Mouse (Mus musculus): ENCODE data around the gene Senp7. TPM values are rescaled to one million over a fixed set of nuclear protein-coding genes. Genes with fewer than 3 reads are reported as not detected.
"Not testable (repeated sequence)": the region's sequence is repeated elsewhere in the genome, so short reads cannot be mapped to it uniquely, and the experiment has no call there.

The Senp7 gene
- total RNA-seq, 1 experiment from 2014 or later = 26.1 TPM

DNA sequence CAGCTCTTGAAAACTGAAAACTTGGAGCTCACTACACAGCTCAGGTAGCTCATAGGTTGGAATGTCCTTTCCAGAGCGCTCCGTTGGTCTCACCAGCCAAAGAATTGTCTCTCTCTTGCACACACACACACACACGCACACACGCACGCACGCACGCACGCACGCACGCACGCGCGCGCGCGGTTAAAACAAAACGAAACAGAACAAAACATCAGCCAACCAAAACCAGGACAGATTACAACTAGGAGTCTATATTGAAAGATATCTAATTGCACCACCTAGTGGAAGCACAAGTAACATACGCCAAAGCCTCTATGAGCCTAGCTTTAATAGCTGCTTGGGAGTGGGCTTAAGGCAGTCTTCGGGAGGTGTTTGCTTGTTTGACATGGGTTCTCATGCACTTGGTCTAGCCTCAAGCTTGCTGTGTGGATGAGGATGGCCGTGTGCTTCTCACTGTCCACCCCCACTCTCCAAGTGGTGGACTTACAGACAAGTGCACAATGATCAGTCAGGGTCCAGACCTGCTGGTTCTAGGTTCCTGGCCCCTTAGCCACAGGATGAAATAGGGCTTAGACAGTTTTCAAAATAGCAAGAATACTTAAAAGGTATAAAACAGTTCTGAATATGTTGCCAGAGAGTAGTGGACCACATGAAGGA, 16.3 kb downstream of the Senp7 start:
- peak; percentile 96 for ATAC-seq (replicated peaks; ENCODE audit: low read depth, poor library complexity, severe bottlenecking)

DNA sequence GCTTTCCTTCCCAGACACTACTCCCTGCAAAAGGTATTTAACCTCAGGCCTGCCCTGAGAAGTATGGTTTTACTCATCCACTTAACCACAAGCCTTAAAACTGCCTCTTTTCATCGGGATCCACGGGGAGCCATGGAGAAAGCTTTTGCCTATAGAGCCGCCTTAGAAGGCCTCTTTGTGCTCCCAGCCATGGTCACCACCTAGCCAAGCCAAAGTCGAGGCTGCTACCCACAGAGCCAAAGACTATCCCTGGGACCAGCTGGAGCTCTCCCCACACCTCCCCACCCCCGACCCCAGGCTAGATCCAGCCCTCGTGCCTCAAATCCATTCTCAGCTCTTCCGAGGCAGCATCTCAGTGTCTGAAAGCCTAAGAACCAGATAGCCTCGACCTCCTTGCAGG, 18.0 kb downstream of the Senp7 start:
- no peak for ATAC-seq (replicated peaks; ENCODE audit: low read depth, poor library complexity, severe bottlenecking)

DNA sequence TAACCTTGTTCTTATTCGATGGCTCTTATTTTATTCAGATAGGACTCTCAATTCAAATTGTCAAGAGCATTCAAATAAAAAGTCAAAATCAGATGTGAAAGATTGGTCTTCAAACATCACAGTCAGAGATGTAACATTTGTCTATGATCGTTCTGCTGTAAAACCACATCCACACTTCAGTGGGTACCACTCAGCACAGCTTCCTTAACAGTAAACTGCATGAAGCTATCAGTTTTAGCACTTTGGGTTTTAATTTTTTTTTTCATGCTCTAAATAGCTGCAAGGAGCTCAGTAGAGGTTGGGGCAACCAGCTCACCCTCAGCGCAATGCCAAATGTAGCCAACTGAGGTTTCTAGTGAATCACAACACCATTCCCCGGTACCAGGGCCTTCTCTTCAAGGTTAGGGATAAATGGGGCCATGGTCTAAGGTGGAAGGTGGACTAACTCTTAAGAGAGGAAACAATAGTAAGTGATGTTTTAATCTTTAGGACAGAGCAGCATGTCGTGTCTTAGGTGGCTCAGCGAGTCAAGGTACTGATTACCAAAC, 20.5 kb downstream of the Senp7 start:
- no peak for ATAC-seq (replicated peaks; ENCODE audit: low read depth, poor library complexity, severe bottlenecking)

DNA sequence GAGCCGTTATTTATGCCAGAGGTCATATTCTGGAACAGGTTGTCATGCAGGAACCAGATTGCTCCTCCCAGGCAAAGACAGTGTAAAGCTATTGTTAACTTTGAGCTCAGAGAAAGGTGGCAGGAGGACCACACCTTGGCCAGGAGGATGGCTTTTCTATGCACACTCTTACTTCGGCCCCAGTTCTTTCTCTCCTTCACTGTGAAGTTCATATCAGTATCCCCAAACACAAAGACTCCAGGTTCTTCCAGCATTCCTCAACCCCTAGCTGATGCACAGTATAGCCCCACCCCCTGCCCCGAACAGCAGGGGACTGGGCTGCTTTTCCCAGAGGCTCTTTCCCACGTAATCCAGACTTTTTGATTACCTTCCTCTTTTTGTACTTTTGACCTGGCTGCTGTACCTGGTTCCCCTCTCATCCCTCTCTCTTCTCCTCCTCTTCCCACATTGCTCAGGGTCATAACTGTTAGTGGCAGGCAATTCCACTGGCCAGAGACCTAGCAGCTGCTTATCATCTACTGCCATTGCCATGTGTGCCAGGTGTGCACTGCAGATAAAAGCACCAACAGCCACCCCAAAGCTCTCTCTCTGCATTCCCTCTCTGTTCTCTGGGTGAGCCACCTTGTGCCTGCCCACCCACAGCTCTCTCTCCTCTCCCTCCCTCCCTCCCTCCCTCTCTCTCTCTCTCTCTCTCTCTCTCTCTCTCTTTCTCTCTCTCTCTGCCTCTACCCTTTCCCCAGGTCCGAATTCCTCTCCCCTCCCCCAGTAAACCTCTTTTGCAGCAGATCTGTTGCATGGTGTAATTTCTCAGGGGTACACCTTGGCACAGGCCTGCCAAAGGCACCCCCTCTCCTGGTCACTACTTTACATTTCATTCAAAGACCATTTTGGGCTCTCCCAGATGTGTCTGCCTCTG, 23.4 kb downstream of the Senp7 start:
- ATAC-seq (replicated peaks; ENCODE audit: low read depth, poor library complexity, severe bottlenecking) = peak; percentile 60

DNA sequence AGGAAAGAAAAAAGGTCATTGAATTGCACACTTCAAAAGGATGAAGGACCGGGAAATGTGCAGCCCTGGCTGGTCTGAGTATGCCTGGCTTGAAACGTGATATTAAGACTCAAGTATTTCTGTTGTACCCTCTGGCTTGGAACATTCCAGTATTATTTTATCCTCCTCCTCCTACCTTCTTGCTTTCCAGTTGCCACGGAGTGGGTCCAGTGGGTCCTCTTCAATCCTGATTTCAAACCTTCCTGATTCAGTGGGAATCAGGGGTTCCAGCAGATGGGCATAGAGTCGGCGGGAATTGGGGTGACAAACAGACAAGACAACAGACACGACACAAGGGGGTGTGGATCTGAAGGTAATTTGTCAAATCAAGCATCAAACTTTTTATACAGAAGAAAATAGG, 24.4 kb downstream of the Senp7 start:
- ATAC-seq (replicated peaks; ENCODE audit: low read depth, poor library complexity, severe bottlenecking) = no peak

DNA sequence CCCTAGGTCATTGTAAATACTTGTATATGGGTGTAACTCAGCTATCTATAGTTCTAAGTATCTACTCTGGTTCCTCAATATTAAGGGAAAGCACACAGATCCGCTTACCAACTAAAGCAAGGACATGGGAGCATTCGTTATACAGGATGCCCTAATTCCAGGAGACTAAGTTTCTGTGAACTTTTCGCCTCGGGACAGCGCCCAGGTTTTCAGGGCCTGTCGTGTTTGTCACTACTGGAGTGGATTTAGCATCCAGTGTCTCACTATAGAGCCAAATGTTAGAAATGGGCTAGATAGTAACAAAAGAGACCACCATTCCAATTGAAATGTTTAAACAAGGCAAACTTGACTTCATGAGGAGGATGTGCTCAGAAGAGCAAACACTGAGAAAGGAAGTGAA, 25.0 kb downstream of the Senp7 start:
- ATAC-seq (replicated peaks; ENCODE audit: low read depth, poor library complexity, severe bottlenecking) = not testable (repeated sequence)

DNA sequence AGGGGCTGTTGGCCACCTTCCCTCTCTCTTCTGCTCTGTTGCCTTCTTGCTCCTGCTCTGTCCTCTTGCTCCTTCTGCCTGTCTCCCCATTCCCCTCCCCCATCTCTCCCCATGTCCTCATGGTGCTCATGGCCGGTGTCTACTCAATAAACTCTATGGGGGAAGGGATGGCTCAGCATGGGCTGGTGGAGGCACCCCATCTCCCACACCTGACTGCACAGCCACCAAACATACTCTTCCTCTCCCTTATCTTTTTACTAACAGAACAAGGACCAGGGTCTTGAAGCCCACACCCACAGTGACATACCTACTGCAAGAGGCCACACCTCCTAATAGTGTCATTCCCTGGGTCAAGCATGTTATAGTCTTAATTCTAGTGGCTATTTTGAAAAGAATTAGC, 26.0 kb downstream of the Senp7 start:
- ATAC-seq (replicated peaks; ENCODE audit: low read depth, poor library complexity, severe bottlenecking) = no peak

DNA sequence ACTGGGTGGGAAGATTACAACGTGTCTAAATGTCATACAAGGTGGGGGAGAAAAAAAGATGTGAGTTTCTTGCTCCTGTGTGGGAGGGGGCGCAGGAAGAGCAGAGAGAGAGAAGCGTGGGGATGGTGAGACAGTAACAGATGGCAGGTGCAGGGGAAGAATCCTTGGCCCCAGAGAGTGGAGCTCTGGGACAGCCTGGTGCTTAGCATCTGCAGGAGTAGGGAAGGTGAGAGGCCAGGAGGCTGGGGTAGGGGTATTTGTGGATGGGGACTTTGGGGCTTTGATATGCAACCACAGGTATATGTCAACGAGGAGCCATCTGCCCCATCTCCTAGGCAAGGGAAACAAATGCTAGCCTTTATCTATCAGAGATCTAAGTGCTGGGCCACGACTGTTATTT, 26.4 kb downstream of the Senp7 start:
- ATAC-seq (replicated peaks; ENCODE audit: low read depth, poor library complexity, severe bottlenecking) = no peak

DNA sequence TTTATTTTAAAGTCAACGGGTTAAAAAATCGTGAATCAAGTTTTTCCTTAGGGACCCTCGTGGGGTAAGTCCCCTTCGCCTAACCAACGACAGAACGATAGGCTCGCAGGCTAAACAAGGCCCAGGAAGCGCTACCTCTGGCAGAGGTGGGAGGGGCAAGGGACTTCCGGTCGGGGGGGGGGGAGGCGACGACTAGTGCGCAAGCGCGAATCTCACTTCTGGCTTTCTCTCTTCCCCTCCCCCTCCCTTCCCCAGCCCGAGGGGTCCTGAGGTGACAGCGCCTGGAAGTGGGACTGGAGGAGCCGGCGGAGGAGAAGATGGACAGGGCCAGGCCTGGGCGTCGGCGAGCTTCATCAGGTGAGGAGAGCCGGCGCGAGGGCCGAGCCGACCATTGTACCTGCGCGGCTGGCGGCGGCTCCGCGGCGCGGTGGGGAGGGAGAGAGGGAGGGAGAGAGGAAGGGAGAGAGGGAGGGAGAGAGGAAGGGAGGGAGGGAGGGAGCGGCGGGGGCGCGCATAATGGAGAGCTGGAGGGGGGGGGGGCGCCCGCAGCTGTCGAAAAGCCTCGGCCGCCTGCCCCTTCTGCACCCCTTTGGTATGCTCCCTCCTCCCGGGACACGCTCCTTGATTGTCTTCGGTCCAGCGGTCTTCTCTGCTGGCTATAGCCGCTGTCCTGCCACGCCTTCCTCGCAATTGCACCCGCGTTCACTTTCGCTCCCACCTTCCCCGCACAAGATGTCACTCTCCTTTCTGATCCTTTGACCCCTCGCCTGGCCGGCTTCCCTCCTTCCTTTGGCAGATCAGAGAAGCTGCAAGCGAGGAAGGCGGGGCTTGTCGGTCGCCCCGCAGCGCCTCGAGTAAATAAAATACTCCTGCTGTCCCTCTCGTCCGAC, 27.3 kb downstream of the Senp7 start:
- peak; percentile 76 for ATAC-seq (replicated peaks; ENCODE audit: low read depth, poor library complexity, severe bottlenecking)

DNA sequence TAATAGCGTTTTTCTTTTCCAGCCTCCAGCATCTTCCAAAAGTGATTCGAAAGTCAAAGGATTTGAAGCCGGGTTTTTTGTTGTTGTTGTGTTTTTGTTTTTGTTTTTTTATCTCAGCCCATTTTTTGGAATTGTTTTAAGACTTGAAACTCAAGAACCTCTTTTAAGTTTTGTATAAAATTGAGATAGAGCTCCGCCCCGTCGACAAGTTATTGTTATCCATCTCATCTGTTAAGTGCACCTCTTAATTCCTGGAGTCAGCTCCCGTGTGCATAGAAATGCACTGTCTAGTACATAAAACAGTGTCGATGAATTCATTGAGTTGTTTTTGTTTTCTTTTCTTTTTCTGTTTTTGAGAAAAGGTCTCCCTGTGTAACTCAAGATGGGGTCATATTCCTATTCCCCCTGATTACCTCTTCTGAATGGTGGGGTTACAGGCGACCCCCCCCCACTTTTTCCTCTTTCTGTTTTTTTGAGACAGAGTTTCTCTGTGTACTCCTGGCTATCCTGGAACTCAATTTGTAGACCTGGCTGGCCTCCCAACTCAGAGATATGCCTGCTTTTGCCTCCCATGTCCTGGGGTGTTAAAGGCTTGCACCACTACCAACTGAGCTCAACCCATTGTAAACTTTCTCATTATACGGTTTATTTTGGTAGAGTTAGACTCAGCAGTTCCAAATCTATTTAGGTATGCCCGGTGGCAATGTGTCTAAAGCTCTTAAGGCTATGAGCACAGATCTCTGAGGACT, 28.2 kb downstream of the Senp7 start:
- ATAC-seq (replicated peaks; ENCODE audit: low read depth, poor library complexity, severe bottlenecking) = no peak

DNA sequence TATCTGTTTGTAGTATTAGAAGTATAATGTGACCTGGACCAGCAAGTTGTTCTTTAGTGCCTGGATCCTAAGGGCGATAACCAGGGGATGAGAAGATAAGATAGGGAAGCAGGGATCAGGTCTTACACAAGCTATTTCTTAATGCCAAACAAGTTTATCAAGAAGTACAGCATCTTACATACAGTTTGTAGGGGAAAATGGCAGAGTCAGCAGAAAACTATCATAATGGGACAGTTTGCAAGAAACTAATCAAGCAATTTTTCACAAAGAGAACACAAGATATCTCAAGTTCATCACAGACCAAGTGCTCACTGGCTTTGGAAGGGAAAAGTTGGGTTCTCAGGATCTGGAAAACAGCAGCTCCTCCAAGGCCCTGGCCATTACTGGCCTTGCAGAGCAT, 31.3 kb downstream of the Senp7 start:
- no peak for ATAC-seq (replicated peaks; ENCODE audit: low read depth, poor library complexity, severe bottlenecking)

DNA sequence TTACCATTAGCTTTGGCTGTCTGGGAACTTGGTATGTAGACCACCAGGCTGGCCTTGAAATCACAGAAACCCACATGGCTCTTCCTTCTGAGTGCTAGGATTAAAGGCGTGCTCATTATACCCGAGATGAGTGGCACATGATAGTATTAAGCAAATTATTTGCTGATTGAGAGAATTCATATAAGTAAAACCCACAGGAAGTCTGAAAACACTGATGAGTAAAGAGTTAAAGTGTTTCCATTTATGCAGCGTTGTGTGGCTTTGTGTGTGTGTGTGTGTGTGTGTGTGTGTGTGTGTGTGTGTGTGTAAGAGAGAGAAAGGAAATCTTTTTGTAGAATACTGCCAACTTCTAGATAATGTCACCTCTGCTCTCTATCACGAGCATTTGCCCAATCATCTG, 33.6 kb downstream of the Senp7 start:
- no peak for ATAC-seq (replicated peaks; ENCODE audit: low read depth, poor library complexity, severe bottlenecking)

DNA sequence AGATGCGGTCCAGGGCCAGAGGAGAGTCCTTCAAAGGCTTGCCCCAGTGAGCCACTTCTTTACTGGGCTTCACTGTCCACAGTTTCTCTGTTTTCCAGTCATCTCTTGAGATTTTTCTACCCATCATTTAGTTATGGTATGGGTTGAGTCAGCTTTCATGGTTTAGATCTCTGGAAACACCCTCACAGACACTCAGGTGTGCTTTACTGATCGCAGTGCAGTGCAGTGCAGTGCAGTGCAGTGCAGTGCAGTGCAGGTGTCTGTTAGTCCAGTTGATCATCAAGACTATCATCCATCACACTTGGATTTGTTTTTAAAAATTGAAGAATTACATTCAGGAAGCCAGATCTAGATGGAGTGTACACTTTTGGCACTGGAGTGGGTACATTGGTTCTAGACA, 38.2 kb downstream of the Senp7 start:
- no peak for ATAC-seq (replicated peaks; ENCODE audit: low read depth, poor library complexity, severe bottlenecking)

DNA sequence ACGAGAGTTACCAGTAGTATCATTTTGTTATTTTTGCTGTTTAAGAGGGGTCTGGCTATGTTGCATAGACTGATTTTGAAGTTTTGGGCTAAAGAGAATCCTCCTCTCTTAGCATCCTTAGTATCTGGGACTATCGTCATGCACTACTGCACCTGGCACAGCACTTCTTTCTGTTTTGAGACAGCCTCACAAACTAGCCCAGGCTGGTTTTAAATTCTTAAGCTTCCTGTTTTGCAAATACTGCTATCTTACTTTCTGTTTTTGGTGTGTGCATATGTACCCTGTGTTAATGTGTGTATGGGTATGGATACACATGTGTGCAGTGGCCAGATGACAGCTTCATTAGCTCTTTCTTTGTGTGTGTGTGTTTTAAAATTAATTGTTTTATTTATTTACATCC, 42.2 kb downstream of the Senp7 start:
- no peak for ATAC-seq (replicated peaks; ENCODE audit: low read depth, poor library complexity, severe bottlenecking)

DNA sequence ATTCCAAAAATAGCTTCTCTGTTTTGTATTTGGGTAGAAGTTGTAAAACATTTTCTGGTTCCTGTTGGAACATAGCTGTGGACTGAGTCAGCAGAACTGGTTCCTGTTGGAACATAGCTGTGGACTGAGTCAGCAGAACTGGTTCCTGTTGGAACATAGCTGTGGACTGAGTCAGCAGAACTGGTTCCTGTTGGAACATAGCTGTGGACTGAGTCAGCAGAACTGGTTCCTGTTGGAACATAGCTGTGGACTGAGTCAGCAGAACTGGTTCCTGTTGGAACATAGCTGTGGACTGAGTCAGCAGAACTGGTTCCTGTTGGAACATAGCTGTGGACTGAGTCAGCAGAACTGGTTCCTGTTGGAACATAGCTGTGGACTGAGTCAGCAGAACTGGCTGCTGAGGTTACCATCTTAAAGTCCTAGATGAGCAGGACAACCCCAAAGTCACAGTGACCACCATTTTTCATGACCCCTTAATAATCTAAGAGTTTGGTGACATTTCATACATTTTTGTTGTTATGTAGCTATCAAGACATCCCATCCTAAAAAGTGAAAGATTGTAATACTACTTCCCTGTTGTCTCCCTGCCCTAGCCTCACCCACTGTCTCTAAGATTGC, 48.4 kb downstream of the Senp7 start:
- ATAC-seq (replicated peaks; ENCODE audit: low read depth, poor library complexity, severe bottlenecking) = not testable (repeated sequence)

DNA sequence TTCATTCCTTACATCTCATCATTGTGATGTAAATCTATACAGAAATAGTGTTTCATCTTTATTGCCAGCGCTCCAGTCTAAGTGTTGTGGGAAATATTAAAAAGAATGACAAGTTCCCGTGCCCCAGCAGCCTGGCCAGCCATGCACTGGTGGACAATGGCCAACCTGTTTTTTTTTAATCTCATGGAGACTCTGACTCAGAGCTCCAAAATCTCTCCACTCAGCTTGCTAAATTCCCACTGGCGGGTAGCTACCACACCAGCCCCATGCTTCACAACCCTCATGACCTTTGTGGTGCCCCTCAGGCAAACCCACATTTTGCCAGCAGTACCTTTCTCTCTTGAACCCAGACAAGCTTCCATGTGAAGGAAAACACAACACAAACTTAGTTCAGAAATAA, 67.6 kb downstream of the Senp7 start:
- ATAC-seq (replicated peaks; ENCODE audit: low read depth, poor library complexity, severe bottlenecking) = no peak

DNA sequence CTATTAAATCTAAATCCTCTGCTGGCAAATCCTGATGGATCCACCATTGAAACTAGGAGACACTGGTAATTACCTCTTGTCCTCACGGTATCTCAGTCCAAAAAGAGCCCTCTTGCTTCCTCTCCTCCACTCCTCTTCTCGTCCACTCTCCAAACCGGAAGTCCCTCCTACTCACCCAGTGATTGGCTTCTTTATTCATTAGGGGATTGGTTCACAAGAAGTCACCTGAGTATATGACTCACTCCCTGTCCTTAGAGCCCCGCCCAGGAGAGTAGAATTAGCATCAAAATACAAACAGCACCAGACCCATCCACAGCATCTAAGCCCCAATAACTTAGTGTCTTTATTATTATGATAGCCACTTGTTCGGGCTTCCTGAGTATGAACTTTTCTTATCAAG, 68.0 kb downstream of the Senp7 start:
- no peak for ATAC-seq (replicated peaks; ENCODE audit: low read depth, poor library complexity, severe bottlenecking)

DNA sequence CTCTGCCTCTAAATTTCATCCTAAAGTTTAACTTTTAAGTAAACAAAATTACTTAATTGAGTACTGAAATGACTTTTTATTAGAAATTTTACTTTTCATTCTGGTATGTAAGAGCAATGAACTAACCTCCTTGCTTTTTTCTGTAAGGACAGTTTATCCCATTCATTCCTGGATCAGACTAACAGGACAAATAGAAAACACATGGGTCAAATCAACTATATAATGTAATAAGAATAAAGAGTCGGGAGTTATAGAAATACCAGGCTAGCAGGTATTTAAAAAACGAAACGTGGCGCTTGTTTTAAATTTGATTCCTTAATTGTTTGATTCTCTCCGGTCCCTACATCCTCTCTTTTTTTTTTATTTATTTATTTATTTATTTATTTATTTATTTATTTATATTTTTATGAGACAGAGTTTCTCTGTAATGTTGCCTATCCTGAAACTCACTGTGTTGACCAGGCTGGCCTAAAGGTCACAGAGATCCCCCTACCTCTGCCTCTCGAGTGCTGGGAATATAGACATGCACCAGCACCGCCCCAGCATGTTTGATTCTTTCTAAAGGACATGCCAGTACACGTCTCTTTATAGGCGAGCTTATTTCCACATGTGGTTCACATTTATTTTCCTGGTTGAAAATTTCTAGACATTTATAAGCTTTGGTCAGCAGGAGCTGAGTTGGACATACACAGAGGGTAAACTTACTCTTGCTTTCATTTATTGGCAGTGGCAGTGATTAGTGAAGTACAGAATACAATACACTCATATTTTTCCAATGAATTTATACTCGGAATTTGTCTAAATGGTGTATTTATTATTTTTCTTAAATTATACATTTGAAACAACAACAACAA, 69.4 kb downstream of the Senp7 start:
- ATAC-seq (replicated peaks; ENCODE audit: low read depth, poor library complexity, severe bottlenecking) = no peak

Measured in common myeloid progenitor, adult 5-6 weeks (primary cell).